Mouse (Mus musculus): ENCODE results near the gene Ppp1r15a.

GRCm38 (mm10) chr7:45567112-45567779 lies 41.2 kb upstream of the Ppp1r15a start:
- TF ChIP-seq TAL1 (IDR thresholded peaks at IDR 0.05; ENCODE audit: low read length), result no peak
- TF ChIP-seq GATA1 (IDR thresholded peaks at IDR 0.05; ENCODE audit: low read length), result no peak

All from erythroblast, embryonic 14.5 days (primary cell).